Mouse (Mus musculus) limb, embryonic 10.5 days (tissue): Measurements from ENCODE around the gene Atxn1. TPM values are rescaled to one million over a fixed set of nuclear protein-coding genes. Genes with fewer than 3 reads are reported as not detected.

Experiments
- DNase-seq: peaks from one replicate; pipeline ENCODE4 v3.0.0-alpha.2; 2017; ENCODE audit warnings: low spot score
- H3K27ac ChIP-seq: fragments of 300-500 bp; sonication (generic); 2 replicates; pipeline ENCODE4 v1.5.1; 2016; ENCODE audit warnings: mild to moderate bottlenecking
- H3K27me3 ChIP-seq: fragments of 300-500 bp; sonication (generic); 2 replicates; pipeline ENCODE4 v1.6.1; 2016; ENCODE audit warnings: low read depth, mild to moderate bottlenecking; ENCODE audit not compliant: poor library complexity, severe bottlenecking
- H3K36me3 ChIP-seq: fragments of 300-500 bp; sonication (generic); 2 replicates; pipeline ENCODE4 v1.6.1; 2016; ENCODE audit warnings: mild to moderate bottlenecking, moderate library complexity
- H3K4me1 ChIP-seq: fragments of 300-500 bp; sonication (generic); 2 replicates; pipeline ENCODE4 v1.6.1; 2016
- H3K4me3 ChIP-seq: fragments of 300-500 bp; sonication (generic); 2 replicates; pipeline ENCODE4 v1.5.1; 2016; ENCODE audit warnings: mild to moderate bottlenecking, moderate library complexity
- H3K9me3 ChIP-seq: fragments of 300-500 bp; sonication (generic); replicated peaks from 2 replicates; pipeline ENCODE4 v1.6.1; 2016; ENCODE audit warnings: mild to moderate bottlenecking
- WGBS: fragments of 180-500 bp; shearing (Covaris S2); methylation state at CpG from one replicate; pipeline ENCODE4 v1.1.7; 2016; 5-methylcytosine and 5-hydroxymethylcytosine counted together
- polyA plus RNA-seq: library from polyadenylated mRNA; unstranded; fragments of >200 nt; fragmentation: Nextera tagmentation; extraction: Ambion mirVana; gene quantifications from 2 replicates; pipeline ENCODE4 v1.2.1, GENCODE M21; 2016

Atxn1 gene
- polyA plus RNA-seq, 1 experiment from 2014 or later, result 1.4 TPM

DNA sequence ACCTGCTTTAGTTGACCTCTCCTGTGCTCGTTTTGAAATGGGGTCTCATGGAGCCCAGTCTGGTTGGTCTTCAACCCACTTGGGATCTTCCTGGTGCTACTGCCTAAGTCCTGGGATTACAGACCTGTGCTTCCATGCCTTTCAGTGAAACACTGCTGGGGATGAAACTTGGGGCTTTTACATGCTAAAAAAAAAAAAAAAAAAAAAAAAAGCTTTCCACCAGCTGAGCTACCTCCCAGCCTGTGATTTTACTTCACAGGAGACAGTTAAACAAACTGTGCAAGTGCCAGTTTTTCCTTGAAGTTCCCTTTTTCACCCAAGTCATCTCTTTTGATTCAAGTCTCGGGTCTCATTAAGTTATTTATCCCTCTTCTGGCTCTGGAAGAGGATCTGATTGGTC lies 275.9 kb downstream of the Atxn1 start:
- Histone ChIP-seq H3K27me3 (no peaks in the 10 kb centered on the region), H3K36me3 (no peaks in the 10 kb centered on the region), H3K4me1 (0 out of 2 replicates have a peak, but pooled peaks cover 6% of the 10 kb centered on the region), H3K27ac (no peak overlapping the region), H3K4me3 (no peak overlapping the region), H3K9me3 (no peaks in the 10 kb centered on the region)
- WGBS, result 81% methylated on average over 2 of the region's 2 CpGs
- DNase-seq, result no peak

DNA sequence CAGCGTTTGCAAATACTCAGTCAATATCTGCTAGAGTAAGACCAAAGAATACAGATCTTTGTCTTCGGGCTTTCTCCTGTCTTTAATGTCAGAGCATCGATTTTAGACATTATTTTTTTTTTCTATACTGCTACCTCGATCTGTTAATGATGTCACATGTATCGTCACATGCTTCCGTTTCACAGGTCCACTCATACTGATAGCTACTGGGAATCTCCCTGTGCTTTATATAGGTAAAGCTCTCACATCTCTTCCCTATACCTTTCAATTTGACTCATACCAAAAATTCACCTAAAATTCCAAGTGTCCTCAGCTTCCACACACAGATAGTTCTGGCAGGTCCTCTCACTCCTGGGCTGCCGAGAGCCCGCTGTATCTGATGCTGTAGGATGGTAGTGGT lies 277.2 kb downstream of the Atxn1 start:
- Histone ChIP-seq H3K4me1 (0 out of 2 replicates have a peak, but pooled peaks cover 2% of the 10 kb centered on the region), H3K27ac (no peak overlapping the region), H3K9me3 (no peaks in the 10 kb centered on the region), H3K4me3 (no peak overlapping the region), H3K36me3 (no peaks in the 10 kb centered on the region), H3K27me3 (no peaks in the 10 kb centered on the region)
- 92% methylated on average over 8 of the region's 8 CpGs for WGBS
- DNase-seq, result no peak

DNA sequence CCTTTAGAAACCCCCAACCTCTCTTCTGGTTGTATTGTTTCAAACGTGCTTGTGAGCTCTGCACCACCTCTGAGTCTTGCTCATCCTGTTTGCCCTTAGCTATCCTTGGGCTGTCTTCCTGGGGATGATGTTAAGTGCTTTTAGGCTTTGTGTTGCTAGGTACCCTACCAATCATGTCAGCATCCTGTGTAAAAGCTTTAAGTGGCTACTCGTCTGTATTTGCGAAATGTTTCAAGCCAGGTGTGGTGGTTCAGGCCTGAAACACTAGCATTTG lies 278.6 kb downstream of the Atxn1 start:
- 57% methylated on average over 3 of the region's 3 CpGs for WGBS
- no peak overlapping the region for H3K4me3 ChIP-seq
- no peaks in the 10 kb centered on the region for H3K27me3 ChIP-seq
- H3K9me3 ChIP-seq, result no peaks in the 10 kb centered on the region
- DNase-seq, result no peak
- H3K4me1 ChIP-seq, result 0 out of 2 replicates have a peak, but pooled peaks cover 2% of the 10 kb centered on the region
- no peaks in the 10 kb centered on the region for H3K36me3 ChIP-seq
- no peak overlapping the region for H3K27ac ChIP-seq

DNA sequence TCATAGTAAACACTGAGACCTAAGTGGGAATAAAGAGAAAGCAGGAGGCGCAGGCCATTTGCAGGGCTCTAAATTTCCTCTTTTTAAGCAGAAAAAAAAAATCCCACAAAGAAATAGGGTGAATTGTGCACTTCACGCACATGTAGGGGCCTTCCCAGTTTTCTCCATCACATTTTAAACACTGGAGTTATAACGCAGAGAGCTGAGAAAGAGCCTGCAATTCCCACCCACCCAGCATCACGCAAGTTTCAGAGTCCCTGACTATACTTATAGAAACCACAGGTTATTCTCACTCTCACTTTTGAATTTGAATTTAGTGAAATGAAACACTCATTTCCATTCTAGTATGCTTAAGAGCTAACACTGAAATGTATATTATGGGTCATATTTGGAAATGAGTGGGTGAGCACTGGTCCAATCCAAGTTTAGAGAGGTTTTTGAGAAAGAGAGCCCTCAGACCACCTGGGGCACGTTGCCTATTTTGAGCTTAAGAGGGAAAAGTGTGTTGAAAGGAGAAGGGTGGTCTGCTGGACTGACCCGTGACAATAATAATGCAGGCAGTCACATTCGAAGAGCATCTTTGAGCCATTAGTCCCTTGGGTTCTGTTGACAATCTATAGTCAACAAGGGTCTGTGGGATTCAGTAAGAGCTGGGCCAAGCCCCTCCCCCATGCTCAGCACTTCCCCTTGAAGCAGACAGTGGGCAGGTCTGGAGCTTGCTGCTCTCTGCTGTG lies 279.1 kb downstream of the Atxn1 start:
- Histone ChIP-seq H3K27ac (no peak overlapping the region), H3K9me3 (no peaks in the 10 kb centered on the region), H3K27me3 (no peaks in the 10 kb centered on the region), H3K4me1 (0 out of 2 replicates have a peak, but pooled peaks cover 2% of the 10 kb centered on the region), H3K4me3 (no peak overlapping the region), H3K36me3 (no peaks in the 10 kb centered on the region)
- WGBS, result 91% methylated on average over 7 of the region's 7 CpGs
- no peak for DNase-seq

DNA sequence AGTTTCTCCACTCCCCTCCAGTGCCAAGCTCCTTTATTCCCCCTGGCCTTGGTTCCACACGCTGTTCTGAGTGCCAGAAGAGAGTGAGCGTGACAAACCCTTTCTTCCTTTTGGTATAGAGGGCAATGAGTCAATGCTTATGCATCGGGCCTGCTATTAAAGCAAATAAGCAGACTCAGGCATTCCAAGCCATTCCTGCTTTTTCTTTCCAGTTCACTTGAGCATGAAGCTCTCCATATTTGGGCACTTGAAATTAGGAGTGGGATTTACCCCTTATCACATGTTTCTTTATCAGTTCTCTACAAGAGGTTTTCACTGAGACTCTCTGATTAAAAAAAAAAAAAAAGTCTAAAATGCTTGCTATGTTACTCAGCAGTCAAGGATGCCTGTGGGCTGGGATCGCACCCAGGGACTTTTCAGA lies 279.9 kb downstream of the Atxn1 start:
- no peaks in the 10 kb centered on the region for H3K9me3 ChIP-seq
- H3K27me3 ChIP-seq, result no peaks in the 10 kb centered on the region
- H3K27ac ChIP-seq, result no peak overlapping the region
- no peaks in the 10 kb centered on the region for H3K4me1 ChIP-seq
- H3K36me3 ChIP-seq, result no peaks in the 10 kb centered on the region
- no peak overlapping the region for H3K4me3 ChIP-seq
- no peak for DNase-seq
- 90% methylated on average over 4 of the region's 4 CpGs for WGBS

DNA sequence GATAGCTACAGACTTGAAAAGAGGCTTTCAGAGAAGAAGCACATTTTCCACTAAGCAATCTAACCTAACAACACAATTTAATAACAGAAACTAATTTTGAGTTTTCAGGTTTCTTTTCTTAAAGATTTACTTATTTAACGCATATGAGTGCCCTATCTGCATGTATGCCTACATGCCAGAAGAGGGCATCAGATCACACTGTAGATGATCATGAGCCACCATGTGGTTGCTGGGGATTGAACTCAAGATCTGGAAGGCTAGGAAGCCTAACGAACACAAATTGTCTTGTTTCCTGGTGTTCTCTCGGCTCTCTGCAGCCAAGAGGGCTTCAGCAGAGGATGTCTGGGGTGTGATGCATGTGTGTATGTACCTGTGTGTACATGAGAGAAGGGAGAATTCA lies 280.8 kb downstream of the Atxn1 start:
- WGBS, result 79% methylated on average over 3 of the region's 3 CpGs
- Histone ChIP-seq H3K36me3 (no peaks in the 10 kb centered on the region), H3K27ac (no peak overlapping the region), H3K4me3 (no peak overlapping the region), H3K27me3 (no peaks in the 10 kb centered on the region), H3K4me1 (no peaks in the 10 kb centered on the region), H3K9me3 (no peaks in the 10 kb centered on the region)
- no peak for DNase-seq

DNA sequence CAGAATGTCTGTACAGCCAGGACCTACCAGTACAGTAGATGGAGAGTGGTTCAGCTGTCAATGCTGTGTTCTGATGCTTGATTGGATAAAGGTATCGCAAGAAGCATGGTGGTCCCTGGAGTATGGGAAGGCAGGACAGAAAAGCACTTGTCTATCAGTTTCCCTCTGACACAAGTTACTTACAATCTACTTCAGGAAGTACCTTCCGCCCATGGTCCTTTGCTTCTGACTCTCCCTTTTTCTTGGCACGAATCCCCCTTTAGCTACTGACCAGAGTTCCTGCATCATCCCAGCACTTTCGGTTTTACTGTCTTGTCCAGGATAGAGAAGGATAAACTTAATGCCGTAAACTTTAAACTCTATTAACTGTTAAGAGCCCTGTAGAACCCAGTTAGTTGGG lies 283.6 kb downstream of the Atxn1 start:
- H3K4me1 ChIP-seq, result no peaks in the 10 kb centered on the region
- WGBS, result 85% methylated on average over 5 of the region's 5 CpGs
- DNase-seq, result no peak

DNA sequence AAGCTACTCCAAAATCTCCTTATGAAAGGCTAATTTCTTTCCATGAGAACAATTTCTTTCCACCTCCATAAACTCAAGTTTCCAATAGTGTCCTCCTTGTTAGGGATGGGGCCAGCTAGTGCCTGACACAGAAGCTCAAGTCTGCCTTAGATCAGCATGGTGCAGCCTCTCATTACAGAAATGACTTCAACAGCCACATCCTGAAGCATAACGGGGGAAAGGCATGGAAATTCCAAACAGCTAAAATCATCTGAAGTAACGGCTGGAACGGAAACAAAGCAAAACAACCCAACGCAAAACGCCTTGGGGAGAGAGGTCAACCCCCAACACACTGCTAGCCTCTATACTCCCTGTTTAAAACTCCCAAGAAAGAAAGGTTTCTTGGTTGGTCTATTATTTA lies 284.2 kb downstream of the Atxn1 start:
- H3K9me3 ChIP-seq, result no peaks in the 10 kb centered on the region
- 86% methylated on average over 5 of the region's 5 CpGs for WGBS
- H3K27ac ChIP-seq, result no peak overlapping the region
- no peaks in the 10 kb centered on the region for H3K4me1 ChIP-seq
- no peak overlapping the region for H3K4me3 ChIP-seq
- no peaks in the 10 kb centered on the region for H3K27me3 ChIP-seq
- no peak for DNase-seq
- no peaks in the 10 kb centered on the region for H3K36me3 ChIP-seq

More for the DNA sequence above, 283.6 kb downstream of the Atxn1 start:
- no peaks in the 10 kb centered on the region for H3K36me3 ChIP-seq
- H3K4me3 ChIP-seq, result no peak overlapping the region
- H3K27ac ChIP-seq, result no peak overlapping the region
- no peaks in the 10 kb centered on the region for H3K9me3 ChIP-seq
- no peaks in the 10 kb centered on the region for H3K27me3 ChIP-seq

DNA sequence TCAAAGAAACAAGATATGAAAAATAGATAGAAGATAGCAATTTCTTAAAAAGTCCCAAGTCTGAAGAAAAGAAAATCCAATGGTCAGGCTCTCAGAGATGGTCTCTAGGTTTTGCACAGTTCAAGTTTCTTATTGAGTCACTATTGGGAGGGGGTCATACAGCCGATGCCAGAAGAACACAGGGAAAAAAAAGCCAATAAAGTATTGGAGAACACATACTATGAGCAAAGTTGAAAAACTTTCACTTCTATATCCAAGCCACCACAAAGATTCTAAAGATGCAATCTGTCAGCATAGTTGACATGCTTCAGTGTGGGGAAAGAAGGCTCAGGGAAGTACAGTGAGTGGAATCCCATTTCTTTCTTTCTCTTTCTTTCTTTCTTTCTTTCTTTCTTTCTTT lies 285.7 kb downstream of the Atxn1 start:
- WGBS, result 100% methylated on average over 1 of the region's 1 CpGs

DNA sequence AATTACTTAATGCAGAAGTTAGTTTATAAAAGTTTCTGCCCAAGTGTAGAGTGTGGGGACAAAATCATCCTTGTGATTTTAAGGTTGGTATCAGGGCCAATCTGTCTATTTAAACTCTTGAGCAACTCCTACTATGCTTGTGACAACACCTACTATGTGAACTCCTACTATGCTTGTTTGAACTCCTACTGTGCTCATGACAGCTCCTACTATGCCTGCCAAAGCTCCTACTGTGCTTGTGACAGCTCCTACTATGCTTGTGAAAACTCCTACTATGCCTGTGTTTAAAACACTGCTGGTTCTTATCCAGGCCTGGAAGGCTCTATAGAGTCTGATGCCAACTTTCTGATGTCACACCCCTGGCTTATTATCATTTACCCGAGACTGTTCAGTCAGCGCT lies 292.2 kb downstream of the Atxn1 start:
- no peaks in the 10 kb centered on the region for H3K27me3 ChIP-seq
- no peak overlapping the region for H3K4me3 ChIP-seq
- no peak overlapping the region for H3K27ac ChIP-seq
- 81% methylated on average over 2 of the region's 2 CpGs for WGBS
- no peaks in the 10 kb centered on the region for H3K4me1 ChIP-seq
- no peaks in the 10 kb centered on the region for H3K9me3 ChIP-seq
- DNase-seq, result no peak
- H3K36me3 ChIP-seq, result no peaks in the 10 kb centered on the region

More for the DNA sequence above, 285.7 kb downstream of the Atxn1 start:
- Histone ChIP-seq H3K27me3 (no peaks in the 10 kb centered on the region), H3K9me3 (no peaks in the 10 kb centered on the region), H3K27ac (no peak overlapping the region), H3K4me3 (no peak overlapping the region), H3K4me1 (no peaks in the 10 kb centered on the region), H3K36me3 (no peaks in the 10 kb centered on the region)
- no peak for DNase-seq

DNA sequence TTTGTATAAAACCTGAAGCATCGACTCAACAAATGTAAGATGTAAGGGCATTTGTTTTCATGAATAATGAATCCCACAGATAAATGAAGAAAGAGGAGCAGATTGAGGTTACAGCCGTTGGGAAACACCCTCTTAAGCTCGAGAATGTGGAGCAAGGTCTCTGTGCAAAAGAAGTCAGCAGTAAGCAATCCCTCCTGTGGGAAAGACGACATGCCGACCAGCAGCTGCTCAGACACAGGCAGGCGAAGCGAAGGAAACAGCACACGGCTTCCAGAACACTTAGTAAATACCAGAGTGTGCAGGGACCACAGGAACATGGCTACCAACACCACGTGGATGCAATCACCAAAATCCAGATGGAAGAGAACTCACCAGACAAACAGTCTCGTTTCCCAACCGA lies 294.8 kb downstream of the Atxn1 start:
- no peak for DNase-seq
- Histone ChIP-seq H3K4me3 (no peak overlapping the region), H3K4me1 (no peaks in the 10 kb centered on the region), H3K36me3 (no peaks in the 10 kb centered on the region), H3K27me3 (no peaks in the 10 kb centered on the region), H3K9me3 (no peaks in the 10 kb centered on the region), H3K27ac (no peak overlapping the region)
- 80% methylated on average over 11 of the region's 11 CpGs for WGBS

DNA sequence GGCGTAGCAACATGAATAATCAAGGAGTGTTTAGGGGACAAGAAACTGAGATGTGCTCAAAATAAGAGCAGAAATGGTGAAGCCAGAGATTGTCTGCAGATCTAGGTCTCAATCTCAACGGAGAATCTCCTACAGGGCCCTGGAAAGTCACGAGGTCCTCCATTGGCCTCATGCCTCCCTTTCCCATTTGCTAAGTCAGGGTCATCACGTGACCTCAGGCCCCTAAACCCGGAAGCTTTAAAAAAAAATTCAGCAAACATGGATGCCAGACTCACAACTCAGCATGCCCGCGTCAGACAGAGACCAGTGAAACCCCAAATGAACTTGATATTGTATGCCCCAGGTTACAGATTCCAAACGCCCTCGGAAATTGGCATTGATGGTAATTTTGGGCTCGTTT lies 302.0 kb downstream of the Atxn1 start:
- H3K4me3 ChIP-seq, result no peak overlapping the region
- 90% methylated on average over 10 of the region's 10 CpGs for WGBS
- no peak for DNase-seq
- H3K36me3 ChIP-seq, result no peaks in the 10 kb centered on the region
- no peaks in the 10 kb centered on the region for H3K27me3 ChIP-seq
- H3K4me1 ChIP-seq, result no peaks in the 10 kb centered on the region
- no peaks in the 10 kb centered on the region for H3K9me3 ChIP-seq
- H3K27ac ChIP-seq, result no peak overlapping the region

DNA sequence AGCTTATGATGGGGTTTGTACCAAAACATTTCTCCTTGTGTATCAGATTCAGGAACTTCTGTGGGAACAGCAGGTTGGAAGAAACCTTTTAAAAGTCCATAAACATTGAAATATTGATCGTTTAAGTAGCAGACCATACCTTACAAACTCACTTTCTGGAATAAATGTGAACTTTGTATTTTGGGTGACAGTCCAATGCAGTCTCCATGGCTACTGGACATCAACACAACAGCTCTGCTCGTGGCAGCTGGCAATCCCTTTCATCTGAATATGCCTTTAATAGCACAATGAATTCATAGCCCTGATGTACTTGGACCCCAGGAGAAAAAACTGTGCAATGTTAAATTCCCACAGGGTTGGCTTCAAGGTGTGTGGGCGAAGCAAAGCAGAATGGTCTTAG lies 302.6 kb downstream of the Atxn1 start:
- no peaks in the 10 kb centered on the region for H3K27me3 ChIP-seq
- no peak overlapping the region for H3K4me3 ChIP-seq
- no peak overlapping the region for H3K27ac ChIP-seq
- no peak for DNase-seq
- H3K36me3 ChIP-seq, result no peaks in the 10 kb centered on the region
- WGBS, result 86% methylated on average over 3 of the region's 3 CpGs
- no peaks in the 10 kb centered on the region for H3K4me1 ChIP-seq
- no peaks in the 10 kb centered on the region for H3K9me3 ChIP-seq
